ENCODE assay signal across 8 mouse cellular contexts in the genomic region with DNA sequence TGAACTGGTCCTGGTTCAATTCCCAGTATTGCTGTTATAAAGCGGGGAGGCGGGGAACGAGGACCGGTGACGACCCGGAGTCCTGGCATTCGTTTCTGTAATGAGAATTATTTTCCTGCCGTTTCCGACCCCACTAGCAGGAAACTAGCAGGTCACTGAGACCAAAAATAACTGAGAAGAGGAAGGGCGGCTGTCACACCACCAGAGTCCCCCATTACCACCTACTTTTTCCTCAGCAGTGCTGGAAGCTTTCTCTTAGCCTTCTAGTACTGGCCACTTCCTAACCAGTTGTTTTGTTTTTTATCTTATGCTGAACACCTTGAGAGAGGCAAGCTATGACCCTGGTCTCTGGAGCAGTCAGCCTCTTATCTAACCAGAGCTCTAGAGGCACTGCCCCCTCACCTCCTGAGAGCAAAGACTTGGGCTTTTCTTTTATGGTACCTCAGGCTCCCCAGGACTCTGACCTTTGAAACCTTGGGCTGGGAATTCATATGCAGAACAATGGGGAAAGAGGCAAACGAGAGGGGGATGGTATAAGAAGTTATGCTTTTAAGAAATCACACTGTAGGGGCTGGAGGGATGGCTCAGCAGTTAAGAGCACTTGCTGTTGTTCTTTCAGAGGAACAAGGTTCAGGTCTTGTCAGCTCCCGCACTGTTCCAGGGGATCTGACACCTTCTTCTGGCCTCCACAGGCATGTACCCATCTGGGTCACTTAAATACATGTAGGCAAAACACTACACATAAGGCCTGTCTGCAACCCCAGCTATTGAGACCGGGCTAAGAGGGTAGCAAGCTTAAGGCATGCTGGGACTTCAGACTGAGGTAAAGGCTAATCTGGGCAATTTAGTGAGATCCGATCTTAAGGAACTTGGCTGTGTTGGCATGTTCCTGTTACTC. TPM values are rescaled to one million over a fixed set of nuclear protein-coding genes. Genes with fewer than 3 reads are reported as not detected.
A peak's percentile ranks its signal among the peaks of the same experiment; 100 is the strongest.
DNase-seq lines count a peak whose midpoint lies in the region; ATAC-seq and TF ChIP-seq lines count a peak whose summit lies in the region.

No protein-coding gene starts in this region.

- H3K27me3 ChIP-seq in embryonic facial prominence, embryonic 15.5 days: peaks cover 37% of the 10 kb centered on the region
- H3K27me3 ChIP-seq in hindbrain, embryonic 13.5 days: peaks cover 42% of the 10 kb centered on the region
- H3K27me3 ChIP-seq in liver, adult 2 months (ENCODE audit: control insufficient read depth, insufficient read depth, low read length): no peaks in the 10 kb centered on the region
- no peaks in the 10 kb centered on the region for H3K27me3 ChIP-seq in small intestine, adult 2 months (ENCODE audit: control insufficient read depth, insufficient read depth, low read length)

- no peak for TF ChIP-seq POLR2A in lung, adult 2 months (IDR thresholded peaks at IDR 0.05; ENCODE audit: borderline replicate concordance, extremely low read depth, low read depth, low read length)
- TF ChIP-seq POLR2A in liver, adult 2 months (IDR thresholded peaks at IDR 0.05; ENCODE audit: extremely low read depth, insufficient read depth, low read length): no peak
- no peak; the same call in 1 of the 2 replicates for TF ChIP-seq POLR2A in small intestine, adult 2 months (IDR thresholded peaks at IDR 0.05; ENCODE audit: low read depth, low read length)

- 0 out of 2 replicates have a peak, but pooled peaks cover 7% of the 10 kb centered on the region for H3K36me3 ChIP-seq in embryonic facial prominence, embryonic 15.5 days
- H3K36me3 ChIP-seq in hindbrain, embryonic 13.5 days: peaks cover 10% of the 10 kb centered on the region
- H3K36me3 ChIP-seq in liver, adult 2 months (ENCODE audit: control insufficient read depth, insufficient read depth, low read length): no peaks in the 10 kb centered on the region
- no peaks in the 10 kb centered on the region for H3K36me3 ChIP-seq in small intestine, adult 2 months (ENCODE audit: control insufficient read depth, insufficient read depth, low read length)

- H3K4me3 ChIP-seq in lung, adult 2 months (replicated peaks; ENCODE audit: extremely low read depth, low read depth, low read length): peak overlapping the region; percentile 77
- peak overlapping the region; percentile 51 for H3K4me3 ChIP-seq in embryonic facial prominence, embryonic 15.5 days (replicated peaks)
- H3K4me3 ChIP-seq in hindbrain, embryonic 13.5 days: peak overlapping the region; percentile 64
- H3K4me3 ChIP-seq in liver, adult 2 months (ENCODE audit: insufficient read depth, low read depth, low read length): peak overlapping the region; percentile 11; the same call in 1 of the 2 replicates
- peak overlapping the region; percentile 72 for H3K4me3 ChIP-seq in small intestine, adult 2 months (ENCODE audit: low read depth, low read length)

- peaks cover 12% of the 10 kb centered on the region for H3K4me1 ChIP-seq in lung, adult 2 months (ENCODE audit: control insufficient read depth, insufficient read depth, low read length)
- peaks cover 37% of the 10 kb centered on the region for H3K4me1 ChIP-seq in embryonic facial prominence, embryonic 15.5 days
- peaks cover 48% of the 10 kb centered on the region for H3K4me1 ChIP-seq in hindbrain, embryonic 13.5 days (replicated peaks)
- no peaks in the 10 kb centered on the region for H3K4me1 ChIP-seq in liver, adult 2 months (ENCODE audit: control insufficient read depth, insufficient read depth, low read length)
- peaks cover 35% of the 10 kb centered on the region for H3K4me1 ChIP-seq in small intestine, adult 2 months (ENCODE audit: control insufficient read depth, insufficient read depth, insufficient read length, low read length)

- TF ChIP-seq CTCF in lung, adult 2 months (IDR thresholded peaks at IDR 0.05; ENCODE audit: insufficient read depth, low read length): no peak
- no peak for TF ChIP-seq CTCF in liver, adult 2 months (IDR thresholded peaks at IDR 0.05; ENCODE audit: low read depth, low read length)
- no peak for TF ChIP-seq CTCF in small intestine, adult 2 months (IDR thresholded peaks at IDR 0.05; ENCODE audit: extremely low read depth, insufficient read length, insufficient replicate concordance, low read depth, low read length)

- H3K4me2 ChIP-seq in embryonic facial prominence, embryonic 15.5 days (replicated peaks): peak overlapping the region; percentile 76
- peak overlapping the region; percentile 92 for H3K4me2 ChIP-seq in hindbrain, embryonic 13.5 days

- H3K27ac ChIP-seq in embryonic facial prominence, embryonic 15.5 days (replicated peaks): peak overlapping the region; percentile 87
- H3K27ac ChIP-seq in hindbrain, embryonic 13.5 days: peak overlapping the region; percentile 95
- peak overlapping the region; percentile 66 for H3K27ac ChIP-seq in liver, adult 2 months (replicated peaks; ENCODE audit: insufficient read depth, low read depth, low read length)
- H3K27ac ChIP-seq in small intestine, adult 2 months (ENCODE audit: insufficient read depth, low read depth, low read length): peak overlapping the region; percentile 99

- peak overlapping the region; percentile 35 for H3K9ac ChIP-seq in embryonic facial prominence, embryonic 15.5 days
- peak overlapping the region; percentile 89 for H3K9ac ChIP-seq in hindbrain, embryonic 13.5 days
- peak overlapping the region; percentile 33 for H3K9ac ChIP-seq in liver, adult 2 months (ENCODE audit: low read depth, low read length)

- DNase-seq in lung, adult 2 months: no peak
- DNase-seq in lung, postnatal 10 days: no peak
- DNase-seq in liver, adult 2 months (ENCODE audit: extremely low read depth, low read depth, low spot score): no peak
- no peak for DNase-seq in thymus, postnatal 36 days
- no peak for DNase-seq in thymus, postnatal 25 days

- no peak for ATAC-seq in embryonic facial prominence, embryonic 15.5 days (ENCODE audit: insufficient number of reproducible peaks, low FRiP score, low TSS enrichment, low read depth)
- ATAC-seq in hindbrain, embryonic 13.5 days (ENCODE audit: low FRiP score): no peak

- 11% methylated on average over 14 of the region's 14 CpGs for WGBS in lung, adult 2 months
- 9% methylated on average over 14 of the region's 14 CpGs for WGBS in embryonic facial prominence, embryonic 15.5 days
- 8% methylated on average over 14 of the region's 14 CpGs for WGBS in hindbrain, embryonic 13.5 days
- 29% methylated on average over 14 of the region's 14 CpGs for WGBS in liver, adult 2 months
- 5% methylated on average over 14 of the region's 14 CpGs for WGBS in small intestine, adult 2 months

- H3K79me2 ChIP-seq in liver, adult 2 months (ENCODE audit: control insufficient read depth, insufficient read depth, low read length): no peaks in the 10 kb centered on the region

- H3K9me3 ChIP-seq in embryonic facial prominence, embryonic 15.5 days (replicated peaks): no peaks in the 10 kb centered on the region
- H3K9me3 ChIP-seq in hindbrain, embryonic 13.5 days: no peaks in the 10 kb centered on the region

RNA-seq across cellular contexts. Expression of gene Slc16a13, which starts 1.0 kb away (rescaled TPM):
- polyA plus RNA-seq in lung, adult 2 months (2012; rRNA removed): 9.2 and 11.3 TPM in 2 replicates
- 10.3 and 13.2 TPM in 2 replicates for polyA plus RNA-seq in embryonic facial prominence, embryonic 15.5 days (2015; fragmentation: Nextera tagmentation; extraction: Ambion mirVana)
- 16.1 and 18.1 TPM in 2 replicates for polyA plus RNA-seq in hindbrain, embryonic 13.5 days (2015; fragmentation: Nextera tagmentation; extraction: Ambion mirVana)
- total RNA-seq in liver, adult 2 months (2014; rRNA removed): 0.47 and 1.3 TPM in 2 replicates
- polyA plus RNA-seq in liver, adult 2 months (2012; rRNA removed): 1.7 and 3.3 TPM in 2 replicates
- polyA plus RNA-seq in small intestine, adult 2 months (2012; rRNA removed): 3.2 and 4.7 TPM in 2 replicates

RNA-seq across cellular contexts. Expression of gene Bcl6b, which starts 7.7 kb away (rescaled TPM):
- polyA plus RNA-seq in lung, adult 2 months (2012; rRNA removed): 21.9 and 25.6 TPM in 2 replicates
- polyA plus RNA-seq in embryonic facial prominence, embryonic 15.5 days (2015; fragmentation: Nextera tagmentation; extraction: Ambion mirVana): 11.9 and 12.4 TPM in 2 replicates
- polyA plus RNA-seq in hindbrain, embryonic 13.5 days (2015; fragmentation: Nextera tagmentation; extraction: Ambion mirVana): 5.0 and 5.5 TPM in 2 replicates
- 0.74 and 0.81 TPM in 2 replicates for total RNA-seq in liver, adult 2 months (2014; rRNA removed)
- polyA plus RNA-seq in liver, adult 2 months (2012; rRNA removed): 0.56 and 1.3 TPM in 2 replicates
- 0.98 and 2.2 TPM in 2 replicates for polyA plus RNA-seq in small intestine, adult 2 months (2012; rRNA removed)

RNA-seq across cellular contexts. Expression of gene Slc16a11, which starts 9.3 kb away (rescaled TPM):
- 211 and 239 TPM in 2 replicates for polyA plus RNA-seq in lung, adult 2 months (2012; rRNA removed)
- polyA plus RNA-seq in embryonic facial prominence, embryonic 15.5 days (2015; fragmentation: Nextera tagmentation; extraction: Ambion mirVana): 6.9 and 11.2 TPM in 2 replicates
- polyA plus RNA-seq in hindbrain, embryonic 13.5 days (2015; fragmentation: Nextera tagmentation; extraction: Ambion mirVana): 3.1 and 4.6 TPM in 2 replicates
- total RNA-seq in liver, adult 2 months (2014; rRNA removed): 6.6 and 12.5 TPM in 2 replicates
- polyA plus RNA-seq in liver, adult 2 months (2012; rRNA removed): 37.1 and 84.4 TPM in 2 replicates
- polyA plus RNA-seq in small intestine, adult 2 months (2012; rRNA removed): 6.6 and 12.7 TPM in 2 replicates

RNA-seq across cellular contexts. Expression of gene 0610010K14Rik, which starts 15.9 kb away (rescaled TPM):
- polyA plus RNA-seq in lung, adult 2 months (2012; rRNA removed): 79.0 and 80.9 TPM in 2 replicates
- 157 and 177 TPM in 2 replicates for polyA plus RNA-seq in embryonic facial prominence, embryonic 15.5 days (2015; fragmentation: Nextera tagmentation; extraction: Ambion mirVana)
- 193 and 201 TPM in 2 replicates for polyA plus RNA-seq in hindbrain, embryonic 13.5 days (2015; fragmentation: Nextera tagmentation; extraction: Ambion mirVana)
- 6.5 and 9.9 TPM in 2 replicates for total RNA-seq in liver, adult 2 months (2014; rRNA removed)
- 30.6 and 34.0 TPM in 2 replicates for polyA plus RNA-seq in liver, adult 2 months (2012; rRNA removed)
- polyA plus RNA-seq in small intestine, adult 2 months (2012; rRNA removed): 25.2 and 45.3 TPM in 2 replicates

RNA-seq across cellular contexts. Expression of gene Gm21988, which starts 17.8 kb away (rescaled TPM):
- 6.6 and 7.2 TPM in 2 replicates for polyA plus RNA-seq in lung, adult 2 months (2012; rRNA removed)
- 9.5 and 12.0 TPM in 2 replicates for polyA plus RNA-seq in embryonic facial prominence, embryonic 15.5 days (2015; fragmentation: Nextera tagmentation; extraction: Ambion mirVana)
- 12.4 and 14.7 TPM in 2 replicates for polyA plus RNA-seq in hindbrain, embryonic 13.5 days (2015; fragmentation: Nextera tagmentation; extraction: Ambion mirVana)
- 0.28 and 1.5 TPM in 2 replicates for total RNA-seq in liver, adult 2 months (2014; rRNA removed)
- 5.8 and 6.8 TPM in 2 replicates for polyA plus RNA-seq in liver, adult 2 months (2012; rRNA removed)
- 2.6 and 4.4 TPM in 2 replicates for polyA plus RNA-seq in small intestine, adult 2 months (2012; rRNA removed)

Comparison
In these comparisons a context has a peak if more than half of its experiments do, and no peak if none do; other contexts are left out.
1. H3K4me3 ChIP-seq: peak in every context shown above with its lines; median percentile 77 in lung, adult 2 months; 72 in small intestine, adult 2 months; 64 in hindbrain, embryonic 13.5 days; 51 in embryonic facial prominence, embryonic 15.5 days; 11 in liver, adult 2 months.
2. H3K9ac ChIP-seq: peak in every context shown above with its lines; median percentile 89 in hindbrain, embryonic 13.5 days; 35 in embryonic facial prominence, embryonic 15.5 days; 33 in liver, adult 2 months.